9 mouse cellular contexts compared by ENCODE assay signal in the genomic region with DNA sequence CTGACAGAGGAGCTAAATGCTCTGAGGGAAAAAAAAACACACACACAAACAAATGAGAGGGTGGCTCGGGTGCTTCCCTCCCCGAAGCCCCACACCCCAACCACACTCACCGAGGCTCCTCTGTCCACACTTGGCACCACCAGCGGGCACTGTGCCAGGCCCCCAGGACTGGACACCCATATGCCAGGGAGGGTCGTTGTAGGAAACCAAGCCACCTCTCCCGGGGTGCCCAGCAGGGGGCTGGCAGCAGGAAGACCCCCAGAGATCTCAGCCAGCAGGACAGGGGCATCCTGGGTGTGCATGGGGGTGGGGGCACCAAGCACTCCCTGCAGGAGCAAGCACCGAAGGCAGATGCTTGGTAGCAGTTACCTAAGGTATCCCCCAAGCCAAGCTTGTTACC. TPM values are rescaled to one million over a fixed set of nuclear protein-coding genes. Genes with fewer than 3 reads are reported as not detected.
DNase-seq lines count a peak whose midpoint lies in the region; ATAC-seq and TF ChIP-seq lines count a peak whose summit lies in the region.
"Had no signal": no experiment of that assay in that cellular context is flagged by ENCODE, and none has a peak within 500 bp of the region (broad histone marks: within the 10 kb centered on the region; RNA-seq: fewer than 3 reads in every experiment).

A gene (minus strand): TSS at position 289 of the 400 bp plus-strand sequence.

- peaks cover 44% of the 10 kb centered on the region for H3K36me3 ChIP-seq in heart, embryonic 13.5 days
- H3K36me3 ChIP-seq in CH12.LX (replicated peaks in 1 of 2; ENCODE audit: control insufficient read depth in 1 of 2, insufficient read depth in 1 of 2, low read length in 1 of 2), result peaks cover 28 to 46% of the 10 kb centered on the region in 2 experiments
- peaks cover 40% of the 10 kb centered on the region for H3K36me3 ChIP-seq in embryonic facial prominence, embryonic 13.5 days
- H3K36me3 ChIP-seq in limb, embryonic 11.5 days (ENCODE audit: control insufficient read depth, insufficient read depth, low read length), result peaks cover 10% of the 10 kb centered on the region; the same call in 1 of the 2 replicates
- H3K36me3 ChIP-seq in stomach, embryonic 14.5 days (ENCODE audit: control insufficient read depth, insufficient read depth, low read length), result peaks cover 20% of the 10 kb centered on the region; the same call in 1 of the 2 replicates

- in situ Hi-C loops in CH12.LX (cut with MboI; ENCODE audit: low pct_ligation_motif_present, low pct_unique_long_range_greater_than_20kb, low sequenced_read_pairs), result no loop called here

- no peak for TF ChIP-seq EP300 in CH12.LX (IDR thresholded peaks at IDR 0.05; ENCODE audit: low read length)

- peak within 1 kb of the TSS; percentile 80 for H3K4me3 ChIP-seq in heart, embryonic 13.5 days
- peak within 1 kb of the TSS; percentile 66 to 94 (median 77) for H3K4me3 ChIP-seq in CH12.LX (replicated peaks in 1 of 3; ENCODE audit: low read depth in 2 of 3, low read length in 2 of 3, poor library complexity in 1 of 3)
- H3K4me3 ChIP-seq in embryonic facial prominence, embryonic 13.5 days, result peak within 1 kb of the TSS; percentile 67
- H3K4me3 ChIP-seq in limb, embryonic 11.5 days (ENCODE audit: low read depth, low read length), result peak within 1 kb of the TSS; percentile 85
- H3K4me3 ChIP-seq in stomach, embryonic 14.5 days (ENCODE audit: low read depth, low read length), result peak within 1 kb of the TSS; percentile 71

- WGBS in heart, embryonic 13.5 days, result 44% methylated on average over 7 of the region's 7 CpGs
- WGBS in embryonic facial prominence, embryonic 13.5 days, result 44% methylated on average over 7 of the region's 7 CpGs
- WGBS in limb, embryonic 11.5 days, result 47% methylated on average over 7 of the region's 7 CpGs
- 43% methylated on average over 7 of the region's 7 CpGs for WGBS in stomach, embryonic 14.5 days

- peaks cover 28% of the 10 kb centered on the region for H3K4me1 ChIP-seq in heart, embryonic 13.5 days
- peaks cover 9 to 54% of the 10 kb centered on the region in 2 experiments; a peak in 3 of 4 replicates for H3K4me1 ChIP-seq in CH12.LX (ENCODE audit: control insufficient read depth in 1 of 2, insufficient read depth in 2 of 2)
- H3K4me1 ChIP-seq in embryonic facial prominence, embryonic 13.5 days, result peaks cover 35% of the 10 kb centered on the region
- H3K4me1 ChIP-seq in limb, embryonic 11.5 days (ENCODE audit: control insufficient read depth, insufficient read depth, low read length), result peaks cover 16% of the 10 kb centered on the region
- H3K4me1 ChIP-seq in stomach, embryonic 14.5 days (ENCODE audit: control insufficient read depth, insufficient read depth, low read length), result peaks cover 16% of the 10 kb centered on the region

- peak within 1 kb of the TSS; percentile 96 for H3K4me2 ChIP-seq in heart, embryonic 13.5 days
- H3K4me2 ChIP-seq in CH12.LX (ENCODE audit: insufficient read depth, low read depth, poor library complexity, severe bottlenecking), result peak within 1 kb of the TSS; percentile 67
- H3K4me2 ChIP-seq in embryonic facial prominence, embryonic 13.5 days, result peak within 1 kb of the TSS; percentile 85
- H3K4me2 ChIP-seq in limb, embryonic 11.5 days (ENCODE audit: low read depth, severe bottlenecking), result peak within 1 kb of the TSS; percentile 90
- peak within 1 kb of the TSS; percentile 94 for H3K4me2 ChIP-seq in stomach, embryonic 14.5 days (replicated peaks; ENCODE audit: low read depth, low read length)

- H3K9ac ChIP-seq in heart, embryonic 13.5 days, result peak within 1 kb of the TSS; percentile 91
- H3K9ac ChIP-seq in CH12.LX (ENCODE audit: insufficient read depth, low read depth), result peak within 1 kb of the TSS; percentile 71
- H3K9ac ChIP-seq in embryonic facial prominence, embryonic 13.5 days, result peak within 1 kb of the TSS; percentile 76
- H3K9ac ChIP-seq in limb, embryonic 11.5 days (ENCODE audit: low read length), result peak within 1 kb of the TSS; percentile 76
- H3K9ac ChIP-seq in stomach, embryonic 14.5 days (replicated peaks; ENCODE audit: low read depth, low read length), result peak within 1 kb of the TSS; percentile 58

- no peak for DNase-seq in heart, adult 18-20 months
- DNase-seq in CH12.LX (ENCODE audit: extremely low read depth), result no peak
- DNase-seq in limb, embryonic 11.5 days (ENCODE audit: low spot score), result no peak
- no peak for DNase-seq in gastrocnemius, adult 18-20 months (ENCODE audit: low spot score)
- no peak for DNase-seq in thymus, adult 18-20 months

- dilution Hi-C loops in CH12.LX (cut with MboI; ENCODE audit: extremely low pct_ligation_motif_present, extremely low pct_unique_long_range_greater_than_20kb, low sequenced_read_pairs), result no loop called here

- no peak for TF ChIP-seq RAD21 in CH12.LX (IDR thresholded peaks at IDR 0.05; ENCODE audit: low read depth, low read length)

- no peak for ATAC-seq in heart, embryonic 13.5 days (ENCODE audit: extremely low read depth, insufficient number of reproducible peaks, low FRiP score, low TSS enrichment)
- ATAC-seq in embryonic facial prominence, embryonic 13.5 days (ENCODE audit: insufficient number of reproducible peaks, insufficient read depth, low FRiP score, low TSS enrichment, low read depth), result no peak
- no peak for ATAC-seq in limb, embryonic 11.5 days (ENCODE audit: insufficient number of reproducible peaks, low FRiP score, low TSS enrichment, low read depth)
- ATAC-seq in stomach, embryonic 14.5 days (ENCODE audit: insufficient number of reproducible peaks, insufficient read depth, low FRiP score, low read depth), result no peak

- peaks cover 9% of the 10 kb centered on the region for H3K79me2 ChIP-seq in CH12.LX (replicated peaks; ENCODE audit: control insufficient read depth, extremely low read depth, insufficient read depth, poor library complexity, severe bottlenecking)

- no peak for TF ChIP-seq CTCF in CH12.LX (conservative IDR thresholded peaks at IDR 0.05 in 1 of 2, IDR thresholded peaks at IDR 0.05 in 1 of 2; ENCODE audit: low read depth in 2 of 2, low read length in 2 of 2)

- H3K27me3 ChIP-seq in heart, embryonic 13.5 days (replicated peaks), result no peaks in the 10 kb centered on the region
- H3K27me3 ChIP-seq in CH12.LX (replicated peaks), result no peaks in the 10 kb centered on the region
- H3K27me3 ChIP-seq in embryonic facial prominence, embryonic 13.5 days, result no peaks in the 10 kb centered on the region
- H3K27me3 ChIP-seq in limb, embryonic 11.5 days (ENCODE audit: control insufficient read depth, insufficient read depth, low read length), result no peaks in the 10 kb centered on the region
- H3K27me3 ChIP-seq in stomach, embryonic 14.5 days (ENCODE audit: control insufficient read depth, insufficient read depth, low read length), result no peaks in the 10 kb centered on the region

- peak within 1 kb of the TSS; percentile 59 for H3K27ac ChIP-seq in heart, embryonic 13.5 days (replicated peaks)
- no peak within 1 kb of the TSS for H3K27ac ChIP-seq in CH12.LX (ENCODE audit: insufficient read depth, low read depth)
- peak within 1 kb of the TSS; percentile 68 for H3K27ac ChIP-seq in embryonic facial prominence, embryonic 13.5 days
- peak within 1 kb of the TSS; percentile 68 for H3K27ac ChIP-seq in limb, embryonic 11.5 days (replicated peaks; ENCODE audit: low read depth, low read length)
- H3K27ac ChIP-seq in stomach, embryonic 14.5 days (ENCODE audit: low read length), result peak within 1 kb of the TSS; percentile 67; the same call in 1 of the 2 replicates

- no peak for TF ChIP-seq POLR2A in CH12.LX (IDR thresholded peaks at IDR 0.05; ENCODE audit: low read depth, low read length)

- H3K9me3 ChIP-seq in heart, embryonic 13.5 days, result no peaks in the 10 kb centered on the region
- H3K9me3 ChIP-seq in CH12.LX (replicated peaks; ENCODE audit: low read length), result peaks cover under 1% of the 10 kb centered on the region
- no peaks in the 10 kb centered on the region for H3K9me3 ChIP-seq in embryonic facial prominence, embryonic 13.5 days
- no peaks in the 10 kb centered on the region for H3K9me3 ChIP-seq in limb, embryonic 11.5 days (ENCODE audit: control insufficient read depth, low read length)
- no peaks in the 10 kb centered on the region for H3K9me3 ChIP-seq in stomach, embryonic 14.5 days (ENCODE audit: control insufficient read depth, low read depth, low read length)

TF ChIP-seq in CH12.LX, 34 proteins besides CTCF, POLR2A, EP300 and RAD21:
- TF ChIP-seq CHD2 (IDR thresholded peaks at IDR 0.05; ENCODE audit: low read length) (no peak), HCFC1 (IDR thresholded peaks at IDR 0.05; ENCODE audit: low read depth, low read length) (no peak), PAX5 (IDR thresholded peaks at IDR 0.05; ENCODE audit: low read length) (no peak), MEF2A (IDR thresholded peaks at IDR 0.05; ENCODE audit: borderline replicate concordance, low read depth, low read length) (no peak), JUN (IDR thresholded peaks at IDR 0.05; ENCODE audit: insufficient read depth, low read depth, low read length) (no peak)

RNA-seq across cellular contexts. Expression of the gene that starts here (rescaled TPM):
- not detected in 2 replicates for polyA plus RNA-seq in heart, embryonic 13.5 days (2015; fragmentation: Nextera tagmentation; extraction: Ambion mirVana)
- not detected for total RNA-seq in heart, adult 18-20 months (2021)
- total RNA-seq in CH12.LX (2012; rRNA removed) (0.13 TPM in 1 of 2 replicates, not detected in the other), CH12.LX (2014; rRNA removed) (not detected in 2 replicates)
- polyA plus RNA-seq in CH12.LX (2012; ENCODE audit: insufficient read length, low read depth), result not detected in 2 replicates
- polyA plus RNA-seq in embryonic facial prominence, embryonic 13.5 days (2015; fragmentation: Nextera tagmentation; extraction: Ambion mirVana), result not detected in 2 replicates
- polyA plus RNA-seq in limb, embryonic 11.5 days (2014; fragmentation: Nextera tagmentation; extraction: Ambion mirVana), result not detected in 2 replicates
- not detected in 2 replicates for polyA plus RNA-seq in stomach, embryonic 14.5 days (2014; fragmentation: Nextera tagmentation; extraction: Ambion mirVana)
- not detected for total RNA-seq in gastrocnemius, adult 18-20 months (2021)
- polyA plus RNA-seq: large intestine, adult 2 months had no signal
